Mouse (Mus musculus): ENCODE data around the gene Dnajc25.

Dnajc25 gene

DNA sequence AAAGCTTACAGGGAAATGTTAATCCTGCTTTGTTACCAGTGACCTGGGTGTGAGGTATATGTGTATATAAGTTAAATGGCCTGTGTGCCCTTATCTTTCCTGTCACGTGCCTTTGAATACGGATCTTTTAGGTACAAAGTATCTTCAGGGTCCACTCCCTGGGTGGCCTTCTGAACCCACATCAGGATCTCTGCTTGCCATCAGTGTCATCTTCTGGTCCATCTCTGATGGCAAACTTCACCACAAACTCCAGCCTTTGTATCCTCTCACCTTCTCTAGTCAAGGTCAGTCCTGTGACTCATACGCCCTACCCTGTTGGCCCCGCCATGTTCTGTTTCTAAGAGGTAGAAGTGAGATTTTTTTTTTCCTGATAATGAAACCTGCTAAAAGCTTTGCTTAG lies at the start of gene Dnajc25:
Gene Dnajc25, plus strand, starts transcription at position 301 of the 400 bp plus-strand sequence.
- DNase-seq, result no peak

DNA sequence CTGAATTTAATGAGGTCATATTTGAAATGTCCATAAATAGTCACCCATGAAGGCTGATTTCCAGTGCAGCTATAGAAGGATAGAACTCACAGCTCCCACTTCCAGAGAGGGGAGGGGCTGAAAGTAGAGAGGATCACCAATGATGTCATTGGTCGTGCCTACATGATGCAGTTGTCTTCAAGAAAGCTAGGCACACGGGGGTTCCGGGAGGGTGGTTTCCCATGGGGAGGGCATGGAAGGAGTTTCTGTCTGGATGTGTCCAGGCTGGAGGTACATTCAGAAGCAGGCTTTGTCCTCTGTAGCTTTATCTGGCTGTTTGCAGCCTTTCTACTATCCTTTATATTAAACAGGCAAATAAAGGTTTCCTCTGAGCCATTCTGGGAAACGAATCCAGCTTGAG lies 46.5 kb upstream of the Dnajc25 start:
- no peak for DNase-seq

DNA sequence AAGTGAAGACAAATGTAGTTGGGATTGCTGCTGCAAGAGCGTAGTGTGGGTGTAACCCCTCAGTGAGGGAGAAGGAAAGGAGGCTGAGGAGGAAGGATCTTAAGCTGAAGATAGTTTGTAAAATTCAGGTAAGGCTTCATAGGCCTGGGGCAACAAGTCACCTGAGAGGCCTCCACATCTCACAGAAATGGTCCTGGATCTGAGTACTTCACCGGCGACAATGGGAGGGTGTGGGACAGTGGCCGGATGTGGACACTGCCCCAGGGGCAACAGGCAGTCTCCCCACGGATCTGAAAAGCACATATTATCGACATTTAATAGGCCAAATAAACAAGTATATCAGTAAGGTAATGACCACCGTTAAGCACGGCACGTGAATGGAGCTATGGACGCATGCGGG lies 42.2 kb upstream of the Dnajc25 start:
- no peak for DNase-seq

GRCm38 (mm10) chr4:58961719-58962118 lies 33.1 kb upstream of the Dnajc25 start:
- DNase-seq, result no peak

DNA sequence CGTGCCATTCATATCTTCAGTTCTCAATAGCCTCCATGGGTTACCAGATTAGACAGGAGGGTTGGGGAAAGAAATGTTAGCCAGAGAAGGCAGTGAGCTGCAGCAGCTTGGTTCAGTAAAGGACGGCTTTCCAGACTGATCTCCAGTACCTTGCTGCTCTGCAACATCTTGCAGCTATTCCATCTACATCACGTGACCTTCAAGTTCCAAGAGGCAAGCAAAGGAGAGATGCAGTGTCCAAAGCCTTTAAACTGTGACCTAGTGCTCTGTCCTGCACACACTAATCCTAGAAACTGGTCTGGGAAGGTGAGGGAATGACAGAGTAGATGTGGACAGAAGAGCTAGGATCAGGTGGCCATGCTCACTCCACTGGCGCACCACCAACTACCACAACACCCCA lies 31.6 kb upstream of the Dnajc25 start:
- DNase-seq, result no peak

GRCm38 (mm10) chr4:58965136-58965535 lies 29.7 kb upstream of the Dnajc25 start:
- no peak for DNase-seq

- DNase-seq, result no peak
Observed at GRCm38 (mm10) chr4:58970678-58971077, 24.2 kb upstream of the Dnajc25 start.

GRCm38 (mm10) chr4:58975711-58976110 lies 19.2 kb upstream of the Dnajc25 start:
- no peak for DNase-seq

- no peak for DNase-seq
Observed at GRCm38 (mm10) chr4:58981421-58981820, 13.4 kb upstream of the Dnajc25 start.

DNA sequence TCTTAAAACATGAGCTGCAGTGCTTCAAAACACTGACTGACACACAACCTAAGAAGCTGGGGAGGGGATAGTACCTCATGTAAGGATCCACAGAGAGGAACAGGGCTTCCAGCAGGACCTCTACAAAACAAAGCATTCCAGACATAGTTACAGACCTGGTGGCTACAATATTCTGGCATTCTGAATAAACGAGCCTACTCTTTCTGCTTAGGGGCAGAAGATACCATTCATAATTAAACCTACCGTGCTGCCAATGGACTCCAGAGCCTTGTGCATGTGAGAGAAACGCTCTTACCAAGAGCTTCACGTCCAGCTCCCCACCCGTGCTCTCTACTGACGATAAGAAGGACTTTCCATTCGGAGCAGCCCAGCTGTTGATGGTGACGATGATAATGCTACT lies 12.1 kb upstream of the Dnajc25 start:
- DNase-seq, result no peak

- DNase-seq, result peak; percentile 85
Observed at GRCm38 (mm10) chr4:58985157-58985648, 9.7 kb upstream of the Dnajc25 start.

GRCm38 (mm10) chr4:58986540-58987190 lies 8.2 kb upstream of the Dnajc25 start, which contains the start of gene Ptgr1:
Ptgr1 (minus strand) TSS chr4:58987119.
- DNase-seq, result peak; percentile 89

GRCm38 (mm10) chr4:58989303-58989898 lies 5.5 kb upstream of the Dnajc25 start:
- DNase-seq, result no peak

DNA sequence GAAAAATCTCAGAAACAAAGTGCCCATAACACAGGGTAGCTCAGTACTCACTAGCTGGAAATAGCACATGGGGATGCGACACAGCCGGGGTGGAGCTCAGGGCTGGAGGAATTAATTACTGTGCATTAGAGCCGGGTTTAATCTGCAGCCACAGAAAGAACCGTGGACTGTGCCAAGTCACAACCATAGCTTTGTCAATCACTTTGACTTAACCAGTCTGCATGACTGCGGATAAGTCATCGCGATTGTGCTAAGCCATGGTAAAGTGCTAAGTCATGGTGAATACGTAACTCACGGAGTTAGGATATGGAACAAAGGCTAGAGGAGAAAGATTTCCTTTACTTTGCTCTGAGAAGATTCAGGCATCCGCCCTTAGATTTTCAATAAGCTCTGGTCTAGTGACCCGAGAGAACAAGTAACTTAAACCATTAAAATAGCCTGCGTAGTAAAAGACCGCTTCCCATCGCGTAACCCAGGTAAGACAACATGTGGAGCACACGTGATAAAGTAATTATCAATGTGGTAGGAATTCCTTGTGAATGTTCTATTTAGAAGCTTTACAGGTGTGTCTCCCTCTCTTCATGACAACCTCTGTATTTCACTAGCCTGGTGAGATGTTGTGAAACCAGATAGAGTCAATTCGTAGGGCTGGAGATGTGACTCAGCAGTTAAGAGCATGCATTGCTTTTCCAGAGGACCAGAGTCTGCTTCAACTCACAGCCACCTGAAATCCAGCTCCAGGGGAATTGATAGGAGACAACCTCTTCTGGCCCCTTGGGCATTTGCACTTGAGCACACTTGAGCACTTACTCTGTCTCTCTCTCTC lies 4.0 kb upstream of the Dnajc25 start:
- no peak for DNase-seq

DNA sequence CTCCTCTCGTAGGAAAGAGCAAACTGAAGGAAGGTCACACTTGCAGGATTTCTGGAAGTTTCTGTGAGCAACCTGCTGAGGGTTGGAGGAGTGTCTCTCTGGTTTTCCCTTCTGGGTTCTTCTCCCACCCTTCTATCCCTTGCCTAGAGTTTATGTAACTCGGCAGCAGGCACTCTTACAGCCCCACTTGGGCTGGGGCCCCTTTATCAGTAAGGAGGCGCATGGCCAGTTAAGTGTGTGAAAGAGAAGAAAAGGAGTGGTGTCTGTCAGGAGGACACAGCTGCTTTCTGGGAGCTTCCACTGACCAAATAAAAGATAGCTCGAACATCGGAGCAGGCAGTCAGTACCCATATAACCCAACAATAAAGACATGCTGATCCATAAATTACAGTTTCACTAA lies 2.7 kb upstream of the Dnajc25 start:
- DNase-seq, result no peak

GRCm38 (mm10) chr4:58995251-58995693 lies 410 bp downstream of the Dnajc25 start:
- no peak for DNase-seq

DNA sequence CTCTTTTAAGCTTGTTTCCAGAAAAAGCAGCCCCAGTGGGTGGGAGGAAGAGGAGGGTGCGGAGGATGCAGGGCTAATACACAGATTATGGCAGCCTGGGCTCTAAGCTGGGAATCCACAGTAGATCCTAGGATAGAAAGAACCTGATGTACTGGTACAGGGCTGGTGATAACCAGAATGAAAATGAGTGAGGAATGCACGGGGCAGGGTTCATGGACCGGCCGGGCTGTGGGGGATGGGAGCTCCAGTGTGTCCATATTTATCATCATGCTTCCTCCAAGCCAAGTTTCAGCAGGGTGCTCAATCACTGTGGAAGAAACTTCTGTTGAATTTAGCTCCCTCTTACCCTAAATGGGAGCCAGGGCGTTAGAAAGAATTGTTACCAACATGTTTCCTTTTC lies 2.2 kb downstream of the Dnajc25 start:
- no peak for DNase-seq

DNA sequence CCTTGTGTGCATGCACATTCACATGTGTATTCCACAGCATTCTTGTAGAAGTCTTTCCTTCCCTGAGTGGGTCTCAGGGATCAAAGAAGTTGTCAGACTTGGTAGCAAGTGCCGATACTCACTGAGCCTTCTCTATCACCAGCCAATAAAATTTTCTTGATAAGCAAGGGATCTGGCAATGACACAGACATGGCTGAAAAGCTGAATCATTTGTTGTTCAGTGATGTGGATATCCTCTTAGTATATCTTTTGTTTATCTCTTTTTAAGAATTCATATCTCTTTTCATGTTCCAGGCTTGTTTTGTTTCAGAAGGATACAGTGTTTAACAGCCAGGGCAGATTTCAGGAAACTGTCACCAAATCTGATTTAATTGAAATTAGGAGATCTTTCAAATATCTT lies 3.8 kb downstream of the Dnajc25 start:
- no peak for DNase-seq

GRCm38 (mm10) chr4:58999686-59000085 lies 4.8 kb downstream of the Dnajc25 start:
- peak; percentile 81 for DNase-seq

DNA sequence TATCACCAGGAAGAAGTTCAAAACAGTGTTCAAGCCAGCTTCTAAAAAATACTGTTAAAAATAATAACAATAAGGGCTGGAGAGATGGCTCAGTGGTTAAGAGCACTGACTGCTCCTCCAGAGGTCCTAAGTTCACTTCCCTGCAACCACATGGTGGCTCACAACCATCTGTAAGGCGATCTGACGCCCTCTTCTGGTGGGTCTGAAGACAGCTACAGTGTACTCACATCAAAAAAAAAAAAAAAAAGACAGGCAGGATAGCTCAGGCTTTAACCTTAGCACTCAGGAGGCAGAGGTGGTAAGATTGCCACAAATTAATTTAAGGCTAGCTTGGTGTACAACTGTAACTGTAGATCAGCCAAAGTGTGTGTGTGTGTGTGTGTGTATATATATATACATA lies 5.8 kb downstream of the Dnajc25 start:
- peak; percentile 48 for DNase-seq

DNA sequence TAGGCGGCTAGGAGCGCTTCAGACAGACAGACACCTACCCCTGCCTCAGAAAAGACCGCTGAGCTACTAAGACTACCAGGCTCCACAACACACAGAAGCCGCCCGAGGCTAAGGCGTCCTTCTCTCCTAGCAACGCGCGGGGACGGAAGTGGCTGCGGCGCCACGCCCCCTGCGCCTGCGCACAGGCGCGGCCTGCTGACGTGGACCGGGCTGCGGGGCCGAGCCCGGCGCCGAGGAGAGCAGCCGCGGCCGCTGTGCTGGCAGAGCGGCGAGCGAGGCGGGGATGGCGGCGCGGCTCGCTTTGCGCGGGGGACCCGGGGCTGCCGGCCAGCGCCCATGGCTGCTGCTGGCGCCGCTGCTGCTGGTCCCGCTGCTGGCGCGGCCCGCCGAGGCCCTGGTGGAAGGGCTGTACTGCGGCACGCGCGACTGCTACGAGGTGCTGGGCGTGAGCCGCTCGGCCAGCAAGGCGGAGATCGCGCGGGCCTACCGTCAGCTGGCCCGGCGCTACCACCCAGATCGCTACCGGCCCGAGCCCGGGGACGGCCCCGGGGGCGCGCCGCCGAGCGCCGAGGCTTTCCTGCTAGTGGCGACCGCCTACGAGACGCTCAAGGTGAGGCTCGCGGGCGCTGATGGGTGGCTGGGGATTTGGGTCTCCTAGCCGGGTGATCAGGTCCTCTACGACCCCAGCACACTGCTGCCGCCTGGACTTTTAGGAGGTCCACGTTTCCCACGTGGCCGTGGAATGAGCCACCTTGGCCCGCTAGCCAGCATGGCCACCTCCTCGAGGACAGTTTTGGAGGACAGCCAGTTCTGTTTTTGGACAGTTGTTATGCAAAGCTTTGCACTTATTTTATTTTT lies 8.3 kb downstream of the Dnajc25 start, which contains the start of gene Gm20503:
Gene Gm20503, plus strand, starts transcription at position 263 of the 858 bp plus-strand sequence.
- DNase-seq, result peak; percentile 93

- no peak for DNase-seq
Observed at GRCm38 (mm10) chr4:59003806-59004200, 8.9 kb downstream of the Dnajc25 start.

GRCm38 (mm10) chr4:59006211-59006610 lies 11.3 kb downstream of the Dnajc25 start:
- no peak for DNase-seq
